In the genomic region with DNA sequence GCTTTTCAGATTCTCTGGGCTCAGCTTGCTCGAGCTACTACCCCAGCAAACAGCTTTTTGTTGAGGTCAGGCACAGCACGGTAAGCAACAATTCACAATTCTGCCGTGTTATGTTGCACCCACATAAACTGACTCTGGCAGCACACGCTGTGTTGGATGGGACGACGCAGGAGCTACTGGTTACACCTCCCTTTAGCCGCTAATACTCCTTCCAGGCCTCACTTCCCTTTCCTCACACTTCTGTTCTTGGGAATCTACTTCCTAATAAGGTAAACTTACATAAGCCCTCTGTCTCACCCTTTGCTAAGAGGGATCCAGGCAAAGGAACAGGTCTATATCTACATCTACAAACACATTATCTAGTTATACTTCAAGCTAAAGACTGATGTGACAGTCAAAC, we compare ENCODE assay signal across 22 mouse cellular contexts. TPM values are rescaled to one million over a fixed set of nuclear protein-coding genes. Genes with fewer than 3 reads are reported as not detected.
A peak's percentile ranks its signal among the peaks of the same experiment; 100 is the strongest.
DNase-seq lines count a peak whose midpoint lies in the region; ATAC-seq lines count a peak whose summit lies in the region.
"Had no signal": no experiment of that assay in that cellular context is flagged by ENCODE, and none has a peak within 500 bp of the region (broad histone marks: within the 10 kb centered on the region; RNA-seq: fewer than 3 reads in every experiment).

No protein-coding gene starts in this region.

- no peaks in the 10 kb centered on the region for H3K27me3 ChIP-seq in intestine, embryonic 14.5 days (replicated peaks; ENCODE audit: control insufficient read depth, insufficient read depth, low read length)
- H3K27me3 ChIP-seq in intestine, embryonic 16.5 days (replicated peaks; ENCODE audit: control insufficient read depth, insufficient read depth, low read length) = no peaks in the 10 kb centered on the region
- no peaks in the 10 kb centered on the region for H3K27me3 ChIP-seq in stomach, embryonic 16.5 days (ENCODE audit: control insufficient read depth, insufficient read depth, low read length)
- H3K27me3 ChIP-seq: embryonic facial prominence, embryonic 15.5 days; heart, embryonic 15.5 days; hindbrain, embryonic 15.5 days; kidney, embryonic 15.5 days; limb, embryonic 15.5 days; midbrain, embryonic 13.5 days had no signal

- 74% methylated on average over 7 of the region's 7 CpGs for WGBS in intestine, embryonic 14.5 days
- WGBS in intestine, embryonic 16.5 days = 66% methylated on average over 7 of the region's 7 CpGs
- 68% methylated on average over 7 of the region's 7 CpGs for WGBS in stomach, embryonic 16.5 days

- H3K4me1 ChIP-seq in intestine, embryonic 14.5 days (replicated peaks; ENCODE audit: control insufficient read depth, insufficient read depth, low read length) = peaks cover 10% of the 10 kb centered on the region
- peaks cover 20% of the 10 kb centered on the region for H3K4me1 ChIP-seq in intestine, embryonic 16.5 days (ENCODE audit: control insufficient read depth, insufficient read depth, low read length)
- peaks cover 15% of the 10 kb centered on the region; the same call in 1 of the 2 replicates for H3K4me1 ChIP-seq in stomach, embryonic 16.5 days (ENCODE audit: control insufficient read depth, insufficient read depth, low read length)
- H3K4me1 ChIP-seq: hindbrain, embryonic 15.5 days had no signal

- H3K9me3 ChIP-seq in intestine, embryonic 14.5 days (ENCODE audit: control insufficient read depth, low read length) = no peaks in the 10 kb centered on the region
- H3K9me3 ChIP-seq in intestine, embryonic 16.5 days (ENCODE audit: control insufficient read depth, low read length) = no peaks in the 10 kb centered on the region
- no peaks in the 10 kb centered on the region for H3K9me3 ChIP-seq in stomach, embryonic 16.5 days (replicated peaks; ENCODE audit: control insufficient read depth, low read length)
- H3K9me3 ChIP-seq: embryonic facial prominence, embryonic 15.5 days; heart, embryonic 15.5 days; hindbrain, embryonic 15.5 days; kidney, embryonic 15.5 days; limb, embryonic 15.5 days; midbrain, embryonic 13.5 days had no signal

- 0 out of 2 replicates have a peak, but pooled peaks have one; percentile 38 for ATAC-seq in frontal cortex, adult (ENCODE audit: low TSS enrichment)
- ATAC-seq in intestine, embryonic 14.5 days (replicated peaks; ENCODE audit: low FRiP score, low TSS enrichment, low read depth) = no peak
- ATAC-seq in intestine, embryonic 16.5 days = no peak
- 0 out of 2 replicates have a peak, but pooled peaks have one; percentile 48 for ATAC-seq in megakaryocyte, adult 5-6 weeks (ENCODE audit: poor library complexity, severe bottlenecking)
- no peak for ATAC-seq in stomach, embryonic 16.5 days (ENCODE audit: insufficient read depth, low FRiP score)
- ATAC-seq: forebrain, embryonic 16.5 days; midbrain, embryonic 13.5 days had no signal

- no peaks in the 10 kb centered on the region for H3K36me3 ChIP-seq in intestine, embryonic 14.5 days (ENCODE audit: control insufficient read depth, insufficient read depth, low read length)
- no peaks in the 10 kb centered on the region for H3K36me3 ChIP-seq in intestine, embryonic 16.5 days (ENCODE audit: control insufficient read depth, insufficient read depth, low read length)
- H3K36me3 ChIP-seq in stomach, embryonic 16.5 days (ENCODE audit: control insufficient read depth, insufficient read depth, low read length) = no peaks in the 10 kb centered on the region
- H3K36me3 ChIP-seq: embryonic facial prominence, embryonic 15.5 days; heart, embryonic 15.5 days; hindbrain, embryonic 15.5 days; kidney, embryonic 15.5 days; limb, embryonic 15.5 days; midbrain, embryonic 13.5 days had no signal

- H3K4me2 ChIP-seq in intestine, embryonic 14.5 days (ENCODE audit: low read length) = no peak overlapping the region
- H3K4me2 ChIP-seq in intestine, embryonic 16.5 days (ENCODE audit: low read depth, low read length) = no peak overlapping the region
- H3K4me2 ChIP-seq in stomach, embryonic 16.5 days (ENCODE audit: low read depth, low read length) = no peak overlapping the region
- H3K4me2 ChIP-seq: embryonic facial prominence, embryonic 15.5 days; heart, embryonic 15.5 days; hindbrain, embryonic 15.5 days; kidney, embryonic 15.5 days; limb, embryonic 15.5 days; lung, embryonic 14.5 days; midbrain, embryonic 13.5 days had no signal

- no peak overlapping the region for H3K4me3 ChIP-seq in intestine, embryonic 14.5 days (ENCODE audit: low read depth, low read length)
- no peak overlapping the region for H3K4me3 ChIP-seq in intestine, embryonic 16.5 days (ENCODE audit: low read length)
- no peak overlapping the region for H3K4me3 ChIP-seq in stomach, embryonic 16.5 days (replicated peaks; ENCODE audit: low read length)
- H3K4me3 ChIP-seq: embryonic facial prominence, embryonic 15.5 days; heart, embryonic 15.5 days; hindbrain, embryonic 15.5 days; kidney, embryonic 15.5 days; limb, embryonic 15.5 days; midbrain, embryonic 13.5 days had no signal

- H3K9ac ChIP-seq in intestine, embryonic 14.5 days (ENCODE audit: low read length) = no peak overlapping the region
- no peak overlapping the region for H3K9ac ChIP-seq in intestine, embryonic 16.5 days (ENCODE audit: low read depth, low read length)
- H3K9ac ChIP-seq in stomach, embryonic 16.5 days (ENCODE audit: low read length) = no peak overlapping the region
- H3K9ac ChIP-seq: embryonic facial prominence, embryonic 15.5 days; heart, embryonic 15.5 days; hindbrain, embryonic 15.5 days; kidney, embryonic 15.5 days; limb, embryonic 15.5 days; liver, embryonic 14.5 days; lung, embryonic 14.5 days; midbrain, embryonic 13.5 days had no signal

- H3K27ac ChIP-seq in intestine, embryonic 14.5 days (ENCODE audit: low read depth) = peak overlapping the region; percentile 64
- no peak overlapping the region for H3K27ac ChIP-seq in intestine, embryonic 16.5 days (ENCODE audit: low read length)
- H3K27ac ChIP-seq in stomach, embryonic 16.5 days (ENCODE audit: low read length) = peak overlapping the region; percentile 32; the same call in 1 of the 2 replicates
- H3K27ac ChIP-seq: embryonic facial prominence, embryonic 15.5 days; heart, embryonic 15.5 days; hindbrain, embryonic 15.5 days; kidney, embryonic 15.5 days; limb, embryonic 15.5 days; liver, embryonic 14.5 days; midbrain, embryonic 13.5 days had no signal

- no peak for DNase-seq in frontal cortex, postnatal 25 days (ENCODE audit: low spot score in 2 of 2)
- DNase-seq in intestine, embryonic 14.5 days (ENCODE audit: low spot score) = no peak
- no peak for DNase-seq in spleen, postnatal 14 days (ENCODE audit: low spot score in 2 of 2)
- DNase-seq: adrenal gland, postnatal 14 days; cerebellum, adult 9-10 months; kidney, adult 11 months; kidney, postnatal 36 days; left cerebral cortex, postnatal 4 days; lung, embryonic 14.5 days; thymus, postnatal 25 days had no signal

RNA-seq across cellular contexts. Expression of gene Pak2, which starts 15.2 kb away (rescaled TPM):
- 41.4 and 42.4 TPM in 2 replicates for polyA plus RNA-seq in intestine, embryonic 14.5 days (2014; fragmentation: Nextera tagmentation; extraction: Ambion mirVana)
- 34.5 and 34.6 TPM in 2 replicates for polyA plus RNA-seq in intestine, embryonic 16.5 days (2015; fragmentation: Nextera tagmentation; extraction: Ambion mirVana)
- total RNA-seq in megakaryocyte, adult 5-6 weeks (2015) = 78.8 and 81.9 TPM in 2 replicates
- 78.5 and 88.8 TPM in 2 replicates for total RNA-seq in megakaryocyte, adult 5-6 weeks (2017)
- polyA plus RNA-seq in stomach, embryonic 16.5 days (2015; fragmentation: Nextera tagmentation; extraction: Ambion mirVana) = 38.0 and 38.7 TPM in 2 replicates

RNA-seq across cellular contexts. Expression of gene Pigx, which starts 35.6 kb away (rescaled TPM):
- polyA plus RNA-seq in intestine, embryonic 14.5 days (2014; fragmentation: Nextera tagmentation; extraction: Ambion mirVana) = 119 and 122 TPM in 2 replicates
- polyA plus RNA-seq in intestine, embryonic 16.5 days (2015; fragmentation: Nextera tagmentation; extraction: Ambion mirVana) = 108 and 109 TPM in 2 replicates
- total RNA-seq in megakaryocyte, adult 5-6 weeks (2015) = 84.8 and 109 TPM in 2 replicates
- total RNA-seq in megakaryocyte, adult 5-6 weeks (2017) = 33.2 and 38.3 TPM in 2 replicates
- polyA plus RNA-seq in stomach, embryonic 16.5 days (2015; fragmentation: Nextera tagmentation; extraction: Ambion mirVana) = 74.6 and 80.1 TPM in 2 replicates

RNA-seq across cellular contexts. Expression of gene Cep19, which starts 35.7 kb away (rescaled TPM):
- 24.1 and 31.9 TPM in 2 replicates for polyA plus RNA-seq in intestine, embryonic 14.5 days (2014; fragmentation: Nextera tagmentation; extraction: Ambion mirVana)
- 26.1 and 29.3 TPM in 2 replicates for polyA plus RNA-seq in intestine, embryonic 16.5 days (2015; fragmentation: Nextera tagmentation; extraction: Ambion mirVana)
- 24.0 and 27.4 TPM in 2 replicates for total RNA-seq in megakaryocyte, adult 5-6 weeks (2015)
- 36.6 and 44.3 TPM in 2 replicates for total RNA-seq in megakaryocyte, adult 5-6 weeks (2017)
- polyA plus RNA-seq in stomach, embryonic 16.5 days (2015; fragmentation: Nextera tagmentation; extraction: Ambion mirVana) = 27.0 and 28.7 TPM in 2 replicates

Comparison
In these comparisons a context has a peak if more than half of its experiments do, and no peak if none do; other contexts are left out.
1. ATAC-seq: peak in frontal cortex, adult (single experiment) and megakaryocyte, adult 5-6 weeks (single experiment); none in intestine, embryonic 14.5 days (single experiment), intestine, embryonic 16.5 days (single experiment) and stomach, embryonic 16.5 days (single experiment).